Mouse (Mus musculus) midbrain, embryonic 13.5 days (tissue): ENCODE data around the gene Gm49318. TPM values are rescaled to one million over a fixed set of nuclear protein-coding genes. Genes with fewer than 3 reads are reported as not detected.

ENCODE experiments used
- ATAC-seq: fragments of 200-750 bp; cut with Nextera tagmentation; 2 replicates; pipeline ENCODE4 v1.8.0; 2017; ENCODE audit warnings: mild to moderate bottlenecking, moderate TSS enrichment, moderate library complexity
- H3K27ac ChIP-seq: fragments of 300-500 bp; sonication (generic); 2 replicates; pipeline ENCODE4 v1.5.1; 2015; ENCODE audit warnings: inconsistent platforms, mild to moderate bottlenecking, moderate library complexity
- H3K27me3 ChIP-seq: fragments of 300-500 bp; sonication (generic); 2 replicates; pipeline ENCODE4 v1.6.1; 2015; ENCODE audit warnings: mild to moderate bottlenecking, inconsistent platforms
- H3K36me3 ChIP-seq: fragments of 300-500 bp; sonication (generic); 2 replicates; pipeline ENCODE4 v1.6.1; 2015; ENCODE audit warnings: mild to moderate bottlenecking, inconsistent platforms
- H3K4me1 ChIP-seq: fragments of 300-500 bp; sonication (generic); replicated peaks from 2 replicates; pipeline ENCODE4 v1.6.1; 2015; ENCODE audit warnings: inconsistent platforms
- H3K4me2 ChIP-seq: fragments of 300-500 bp; sonication (generic); replicated peaks from 2 replicates; pipeline ENCODE4 v1.6.1; 2015; ENCODE audit warnings: moderate library complexity, mild to moderate bottlenecking, inconsistent platforms
- H3K4me3 ChIP-seq: fragments of 300-500 bp; sonication (generic); replicated peaks from 2 replicates; pipeline ENCODE4 v1.5.1; 2015; ENCODE audit warnings: mild to moderate bottlenecking, inconsistent platforms
- H3K9ac ChIP-seq: fragments of 300-500 bp; sonication (generic); replicated peaks from 2 replicates; pipeline ENCODE4 v1.6.1; 2015; ENCODE audit warnings: mild to moderate bottlenecking, inconsistent platforms
- H3K9me3 ChIP-seq: fragments of 300-500 bp; sonication (generic); 2 replicates; pipeline ENCODE4 v1.6.1; 2016; ENCODE audit warnings: mild to moderate bottlenecking, inconsistent platforms
- WGBS: fragments of 180-500 bp; shearing (Covaris S2); methylation state at CpG from one replicate; pipeline ENCODE4 v1.1.7; 2015; 5-methylcytosine and 5-hydroxymethylcytosine counted together
- polyA plus RNA-seq: library from polyadenylated mRNA; unstranded; fragments of >200 nt; fragmentation: Nextera tagmentation; extraction: Ambion mirVana; gene quantifications from 2 replicates; pipeline ENCODE4 v1.2.1, GENCODE M21; 2015

Gene Gm49318
- polyA plus RNA-seq: not detected in 2 replicates

GRCm38 (mm10) chr9:22070791-22071573 is at the start of gene Gm49318, which contains the start of gene Zfp653:
Gene Gm49318 (minus strand): TSS chr9:22071259.
Gene Zfp653 (minus strand): TSS chr9:22071376.
- H3K27ac ChIP-seq: peak within 1 kb of the TSS; percentile 96
- H3K9ac ChIP-seq: peak within 1 kb of the TSS; percentile 91
- peak; percentile 98 for ATAC-seq
- H3K4me2 ChIP-seq: peak within 1 kb of the TSS; percentile 61
- H3K27me3 ChIP-seq: no peaks in the 10 kb centered on the region
- H3K9me3 ChIP-seq: no peaks in the 10 kb centered on the region
- H3K36me3 ChIP-seq: peaks cover 50% of the 10 kb centered on the region
- peaks cover 17% of the 10 kb centered on the region for H3K4me1 ChIP-seq
- under 1% methylated on average over 78 of the region's 87 CpGs for WGBS
- peak within 1 kb of the TSS; percentile 82 for H3K4me3 ChIP-seq

GRCm38 (mm10) chr9:22119543-22119942 is 48.5 kb upstream of the Gm49318 start:
- peaks cover 6% of the 10 kb centered on the region; the same call in 1 of the 2 replicates for H3K27me3 ChIP-seq
- H3K4me3 ChIP-seq: no peak overlapping the region
- H3K9me3 ChIP-seq: no peaks in the 10 kb centered on the region
- peaks cover 25% of the 10 kb centered on the region for H3K4me1 ChIP-seq
- no peaks in the 10 kb centered on the region for H3K36me3 ChIP-seq
- no peak overlapping the region for H3K27ac ChIP-seq
- 92% methylated on average over 4 of the region's 4 CpGs for WGBS
- H3K4me2 ChIP-seq: no peak overlapping the region
- no peak for ATAC-seq
- no peak overlapping the region for H3K9ac ChIP-seq

- peak overlapping the region; percentile 89 for H3K4me2 ChIP-seq
- peaks cover 11% of the 10 kb centered on the region for H3K36me3 ChIP-seq
- 54% methylated on average over 10 of the region's 10 CpGs for WGBS
- peak overlapping the region; percentile 70 for H3K9ac ChIP-seq
- no peak overlapping the region for H3K27ac ChIP-seq
- peak overlapping the region; percentile 88 for H3K4me3 ChIP-seq
- no peaks in the 10 kb centered on the region for H3K9me3 ChIP-seq
- H3K4me1 ChIP-seq: peaks cover 25% of the 10 kb centered on the region
- no peak for ATAC-seq
- H3K27me3 ChIP-seq: peaks cover 6% of the 10 kb centered on the region; the same call in 1 of the 2 replicates
Measured at GRCm38 (mm10) chr9:22117754-22118456, 46.8 kb upstream of the Gm49318 start.

- peak; percentile 98 for ATAC-seq
- H3K9me3 ChIP-seq: no peaks in the 10 kb centered on the region
- peak within 1 kb of the TSS; percentile 92 for H3K9ac ChIP-seq
- under 1% methylated on average over 52 of the region's 52 CpGs for WGBS
- peak within 1 kb of the TSS; percentile 75 for H3K27ac ChIP-seq
- peaks cover 6% of the 10 kb centered on the region; the same call in 1 of the 2 replicates for H3K27me3 ChIP-seq
- H3K4me1 ChIP-seq: peaks cover 25% of the 10 kb centered on the region
- peak within 1 kb of the TSS; percentile 88 for H3K4me3 ChIP-seq
- peaks cover 21% of the 10 kb centered on the region for H3K36me3 ChIP-seq
- peak within 1 kb of the TSS; percentile 89 for H3K4me2 ChIP-seq
Measured at GRCm38 (mm10) chr9:22116740-22117426, 45.8 kb upstream of the Gm49318 start, which contains the start of gene Elof1. Gene Elof1 (minus strand): TSS chr9:22117172.

- no peak for ATAC-seq
- Histone ChIP-seq H3K4me2 (peak overlapping the region; percentile 89), H3K4me3 (peak overlapping the region; percentile 88), H3K9me3 (no peaks in the 10 kb centered on the region), H3K27ac (no peak overlapping the region), H3K9ac (peak overlapping the region; percentile 92), H3K36me3 (peaks cover 29% of the 10 kb centered on the region), H3K4me1 (peaks cover 25% of the 10 kb centered on the region), H3K27me3 (peaks cover 6% of the 10 kb centered on the region; the same call in 1 of the 2 replicates)
- 23% methylated on average over 15 of the region's 15 CpGs for WGBS
Measured at GRCm38 (mm10) chr9:22116086-22116485, 45.0 kb upstream of the Gm49318 start.

- 90% methylated on average over 4 of the region's 4 CpGs for WGBS
- Histone ChIP-seq H3K4me3 (peak overlapping the region; percentile 88; the same call in 1 of the 2 replicates), H3K9me3 (no peaks in the 10 kb centered on the region), H3K9ac (peak overlapping the region; percentile 92), H3K4me2 (peak overlapping the region; percentile 89), H3K36me3 (peaks cover 33% of the 10 kb centered on the region), H3K27me3 (peaks cover 6% of the 10 kb centered on the region; the same call in 1 of the 2 replicates), H3K27ac (no peak overlapping the region), H3K4me1 (peaks cover 25% of the 10 kb centered on the region)
- no peak for ATAC-seq
Measured at GRCm38 (mm10) chr9:22115635-22116034, 44.6 kb upstream of the Gm49318 start.

GRCm38 (mm10) chr9:22108194-22108593 is 37.1 kb upstream of the Gm49318 start:
- 94% methylated on average over 9 of the region's 9 CpGs for WGBS
- Histone ChIP-seq H3K27me3 (no peaks in the 10 kb centered on the region), H3K4me3 (no peak overlapping the region), H3K27ac (no peak overlapping the region), H3K9ac (no peak overlapping the region), H3K4me1 (no peaks in the 10 kb centered on the region), H3K36me3 (peaks cover 36% of the 10 kb centered on the region), H3K4me2 (no peak overlapping the region), H3K9me3 (no peaks in the 10 kb centered on the region)
- no peak for ATAC-seq

- Histone ChIP-seq H3K36me3 (no peaks in the 10 kb centered on the region), H3K4me1 (peaks cover 9% of the 10 kb centered on the region; the same call in 1 of the 2 replicates), H3K9ac (no peak overlapping the region), H3K27me3 (peaks cover 48% of the 10 kb centered on the region), H3K4me2 (no peak overlapping the region), H3K4me3 (no peak overlapping the region), H3K27ac (no peak overlapping the region), H3K9me3 (no peaks in the 10 kb centered on the region)
- 6% methylated on average over 18 of the region's 18 CpGs for whole genome bisulfite sequencing
- ATAC-seq: no peak
Measured at GRCm38 (mm10) chr9:22099922-22100321, 28.9 kb upstream of the Gm49318 start.

GRCm38 (mm10) chr9:22098993-22099696 is 28.1 kb upstream of the Gm49318 start, which contains the start of gene Cnn1:
Gene Cnn1 (plus strand): TSS chr9:22099216.
- H3K4me3 ChIP-seq: no peak within 1 kb of the TSS
- H3K36me3 ChIP-seq: no peaks in the 10 kb centered on the region
- peaks cover 48% of the 10 kb centered on the region for H3K27me3 ChIP-seq

GRCm38 (mm10) chr9:22095854-22096307 is 24.8 kb upstream of the Gm49318 start:
- Histone ChIP-seq H3K4me1 (peaks cover 9% of the 10 kb centered on the region; the same call in 1 of the 2 replicates), H3K4me3 (peak overlapping the region; percentile 40), H3K9ac (peak overlapping the region; percentile 63), H3K36me3 (no peaks in the 10 kb centered on the region), H3K4me2 (peak overlapping the region; percentile 67), H3K9me3 (no peaks in the 10 kb centered on the region), H3K27ac (no peak overlapping the region), H3K27me3 (peaks cover 36% of the 10 kb centered on the region)
- 3% methylated on average over 24 of the region's 24 CpGs for WGBS
- peak; percentile 81 for ATAC-seq

More at GRCm38 (mm10) chr9:22098993-22099696, 28.1 kb upstream of the Gm49318 start, which contains the start of gene Cnn1:
- Histone ChIP-seq H3K9ac (no peak within 1 kb of the TSS), H3K27ac (no peak within 1 kb of the TSS), H3K4me1 (peaks cover 9% of the 10 kb centered on the region; the same call in 1 of the 2 replicates), H3K4me2 (no peak within 1 kb of the TSS), H3K9me3 (no peaks in the 10 kb centered on the region)
- WGBS: 10% methylated on average over 14 of the region's 14 CpGs
- no peak for ATAC-seq

- 88% methylated on average over 6 of the region's 6 CpGs for WGBS
- no peak for ATAC-seq
- H3K9me3 ChIP-seq: no peaks in the 10 kb centered on the region
- H3K27ac ChIP-seq: no peak overlapping the region
- peaks cover 6% of the 10 kb centered on the region; the same call in 1 of the 2 replicates for H3K4me1 ChIP-seq
- no peaks in the 10 kb centered on the region for H3K36me3 ChIP-seq
- H3K27me3 ChIP-seq: peaks cover 5% of the 10 kb centered on the region
- no peak overlapping the region for H3K4me2 ChIP-seq
- no peak overlapping the region for H3K9ac ChIP-seq
- no peak overlapping the region for H3K4me3 ChIP-seq
Measured at GRCm38 (mm10) chr9:22092746-22093145, 21.7 kb upstream of the Gm49318 start.
